Mouse (Mus musculus) forebrain, embryonic 13.5 days (tissue): ENCODE measurements around the gene Ing4. TPM values are rescaled to one million over a fixed set of nuclear protein-coding genes. Genes with fewer than 3 reads are reported as not detected.

ENCODE experiments used
- ATAC-seq: fragments of 200-750 bp; cut with Nextera tagmentation; 2 replicates; pipeline ENCODE4 v1.8.0; 2017
- H3K27ac ChIP-seq: fragments of 300-500 bp; sonication (generic); 2 replicates; pipeline ENCODE4 v1.5.1; 2015; ENCODE audit warnings: inconsistent platforms, mild to moderate bottlenecking, moderate library complexity
- H3K27me3 ChIP-seq: fragments of 300-500 bp; sonication (generic); 2 replicates; pipeline ENCODE4 v1.6.1; 2015; ENCODE audit warnings: mild to moderate bottlenecking, inconsistent platforms
- H3K36me3 ChIP-seq: fragments of 300-500 bp; sonication (generic); 2 replicates; pipeline ENCODE4 v1.6.1; 2015; ENCODE audit warnings: mild to moderate bottlenecking, inconsistent platforms; ENCODE audit not compliant: poor library complexity, severe bottlenecking
- H3K4me1 ChIP-seq: fragments of 300-500 bp; sonication (generic); 2 replicates; pipeline ENCODE4 v1.6.1; 2015; ENCODE audit warnings: inconsistent platforms
- H3K4me2 ChIP-seq: fragments of 300-500 bp; sonication (generic); 2 replicates; pipeline ENCODE4 v1.6.1; 2015; ENCODE audit warnings: inconsistent platforms, mild to moderate bottlenecking, moderate library complexity
- H3K4me3 ChIP-seq: fragments of 300-500 bp; sonication (generic); 2 replicates; pipeline ENCODE4 v1.5.1; 2015; ENCODE audit warnings: mild to moderate bottlenecking, inconsistent platforms
- H3K9ac ChIP-seq: fragments of 300-500 bp; sonication (generic); 2 replicates; pipeline ENCODE4 v1.6.1; 2015; ENCODE audit warnings: mild to moderate bottlenecking, inconsistent platforms
- H3K9me3 ChIP-seq: fragments of 300-500 bp; sonication (generic); replicated peaks from 2 replicates; pipeline ENCODE4 v1.6.1; 2016; ENCODE audit warnings: inconsistent platforms
- WGBS: fragments of 180-500 bp; shearing (Covaris S2); methylation state at CpG from one replicate; pipeline ENCODE4 v1.1.7; 2015; 5-methylcytosine and 5-hydroxymethylcytosine counted together
- polyA plus RNA-seq: library from polyadenylated mRNA; unstranded; fragments of >200 nt; fragmentation: Nextera tagmentation; extraction: Ambion mirVana; gene quantifications from 2 replicates; pipeline ENCODE4 v1.2.1, GENCODE M21; 2015

Ing4 gene
- polyA plus RNA-seq, 1 experiment from 2014 or later: 190 TPM

DNA sequence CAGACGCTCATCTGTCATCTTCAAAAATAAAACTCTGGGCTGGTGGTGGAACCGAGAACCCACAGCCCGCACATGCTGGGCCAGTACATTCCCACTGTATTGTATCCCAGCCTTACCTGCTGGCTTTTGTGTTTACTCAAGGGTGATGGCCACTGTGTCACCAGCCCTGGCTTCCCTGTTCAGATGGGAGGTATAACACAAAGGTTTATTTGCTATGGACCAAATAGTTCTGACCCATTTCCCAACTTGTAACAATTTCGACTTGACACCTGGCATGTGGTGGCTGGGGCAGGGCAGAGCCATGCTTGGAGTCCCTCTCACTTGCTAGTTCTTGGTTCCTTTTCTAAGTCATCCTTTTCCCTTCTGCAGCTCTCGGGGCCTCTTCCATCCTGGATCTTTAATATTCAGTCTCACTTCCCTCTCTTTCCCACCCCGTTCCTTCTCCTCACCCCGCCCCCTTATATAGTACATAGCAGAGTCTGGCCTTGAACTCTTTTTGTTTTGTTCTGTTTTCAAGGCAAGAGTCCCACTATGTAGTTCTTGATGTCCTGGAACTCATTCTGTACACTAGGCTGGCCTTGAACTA lies 43.3 kb downstream of the Ing4 start:
- H3K9me3 ChIP-seq: no peaks in the 10 kb centered on the region
- H3K27me3 ChIP-seq: 0 out of 2 replicates have a peak, but pooled peaks cover 9% of the 10 kb centered on the region
- H3K4me2 ChIP-seq: no peak overlapping the region
- peaks cover 10% of the 10 kb centered on the region for H3K4me1 ChIP-seq
- 85% methylated on average over 7 of the region's 7 CpGs for WGBS
- no peak overlapping the region for H3K27ac ChIP-seq
- no peak for ATAC-seq
- no peak overlapping the region for H3K9ac ChIP-seq
- no peak overlapping the region for H3K4me3 ChIP-seq
- H3K36me3 ChIP-seq: no peaks in the 10 kb centered on the region

GRCm38 (mm10) chr6:125084424-125084823 lies 44.9 kb downstream of the Ing4 start:
- peak; percentile 25 for ATAC-seq
- H3K4me2 ChIP-seq: no peak overlapping the region
- H3K4me1 ChIP-seq: peaks cover 21% of the 10 kb centered on the region
- WGBS: 5% methylated on average over 4 of the region's 4 CpGs
- no peak overlapping the region for H3K4me3 ChIP-seq
- H3K27me3 ChIP-seq: 0 out of 2 replicates have a peak, but pooled peaks cover 9% of the 10 kb centered on the region
- H3K27ac ChIP-seq: peak overlapping the region; percentile 27; the same call in 1 of the 2 replicates
- no peaks in the 10 kb centered on the region for H3K9me3 ChIP-seq
- H3K36me3 ChIP-seq: no peaks in the 10 kb centered on the region
- H3K9ac ChIP-seq: no peak overlapping the region

DNA sequence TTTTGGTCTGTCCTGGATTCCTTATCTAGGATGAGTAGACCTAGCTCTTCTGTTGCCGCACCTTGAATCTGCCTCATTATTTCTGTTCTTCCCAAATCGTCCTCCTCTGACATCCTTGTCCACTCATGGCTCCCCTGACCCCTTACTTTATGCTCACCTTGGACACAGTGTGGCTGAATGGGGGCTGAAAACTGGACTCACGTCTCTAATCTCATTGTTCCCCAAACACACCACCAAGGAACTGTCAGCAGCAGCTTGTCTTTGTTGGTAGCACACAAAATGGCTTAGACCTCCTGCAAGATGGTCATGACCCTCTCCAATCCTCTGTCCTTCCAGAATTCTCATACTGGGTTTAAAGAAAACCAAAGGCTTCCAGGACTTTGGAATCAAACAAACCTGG lies 48.4 kb downstream of the Ing4 start:
- H3K4me2 ChIP-seq: no peak overlapping the region
- H3K27ac ChIP-seq: peak overlapping the region; percentile 94
- no peaks in the 10 kb centered on the region for H3K27me3 ChIP-seq
- no peak overlapping the region for H3K4me3 ChIP-seq
- no peak overlapping the region for H3K9ac ChIP-seq
- H3K9me3 ChIP-seq: no peaks in the 10 kb centered on the region
- H3K36me3 ChIP-seq: no peaks in the 10 kb centered on the region
- 75% methylated on average over 3 of the region's 3 CpGs for WGBS
- peaks cover 29% of the 10 kb centered on the region for H3K4me1 ChIP-seq
- no peak for ATAC-seq

- 3% methylated on average over 18 of the region's 20 CpGs for WGBS
- Histone ChIP-seq H3K9ac (0 out of 2 replicates have a peak overlapping the region, but pooled peaks have one; percentile 2), H3K27me3 (no peaks in the 10 kb centered on the region), H3K4me3 (0 out of 2 replicates have a peak overlapping the region, but pooled peaks have one; percentile 2), H3K27ac (peak overlapping the region; percentile 94), H3K36me3 (no peaks in the 10 kb centered on the region), H3K4me2 (peak overlapping the region; percentile 54), H3K9me3 (no peaks in the 10 kb centered on the region), H3K4me1 (peaks cover 29% of the 10 kb centered on the region)
- ATAC-seq: peak; percentile 83
Observed at GRCm38 (mm10) chr6:125088561-125089321, 49.2 kb downstream of the Ing4 start.

DNA sequence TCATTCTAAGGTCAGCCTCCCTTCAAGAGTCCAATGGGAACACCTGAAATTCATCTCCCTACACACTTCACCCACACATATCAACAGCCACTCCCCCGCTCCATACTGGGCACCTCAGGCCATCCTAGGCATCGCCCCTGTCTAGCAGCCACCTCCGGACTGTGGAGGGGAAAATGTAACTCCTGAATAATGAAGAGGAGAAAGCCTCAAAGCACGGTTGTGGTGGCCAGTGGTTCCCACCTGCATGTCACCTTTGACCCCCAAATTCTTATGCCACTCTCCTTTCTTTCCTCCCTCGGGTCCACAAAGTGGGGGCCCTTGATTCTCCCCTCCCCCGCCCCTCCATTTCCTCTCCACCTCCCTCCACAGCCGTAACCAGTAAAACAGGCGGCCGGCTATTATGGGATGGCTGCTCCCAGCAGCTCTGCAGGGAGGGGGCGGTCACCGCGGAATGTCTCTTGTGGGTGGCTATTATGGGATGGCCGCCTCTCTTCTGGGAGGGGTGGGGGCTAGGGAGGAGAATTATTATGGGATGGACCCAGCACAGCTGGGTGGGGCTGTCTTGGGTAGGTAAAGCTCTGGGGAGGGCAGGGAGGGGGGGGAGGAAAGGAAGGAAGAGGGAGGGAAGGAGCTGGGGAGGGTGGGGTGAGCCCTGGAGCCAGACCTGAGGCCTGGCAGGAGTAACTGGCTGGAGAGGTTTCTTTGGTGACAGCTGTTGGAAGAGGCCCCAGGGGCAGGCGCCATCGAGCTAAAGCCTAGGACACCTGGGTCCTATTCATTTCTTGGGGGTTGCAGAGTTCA lies 50.2 kb downstream of the Ing4 start:
- no peaks in the 10 kb centered on the region for H3K9me3 ChIP-seq
- H3K36me3 ChIP-seq: no peaks in the 10 kb centered on the region
- H3K4me1 ChIP-seq: peaks cover 29% of the 10 kb centered on the region
- no peaks in the 10 kb centered on the region for H3K27me3 ChIP-seq
- peak overlapping the region; percentile 54 for H3K4me2 ChIP-seq
- peak overlapping the region; percentile 54 for H3K9ac ChIP-seq
- peak; percentile 79 for ATAC-seq
- H3K4me3 ChIP-seq: peak overlapping the region; percentile 13; the same call in 1 of the 2 replicates
- 3% methylated on average over 15 of the region's 15 CpGs for WGBS
- peak overlapping the region; percentile 94 for H3K27ac ChIP-seq

DNA sequence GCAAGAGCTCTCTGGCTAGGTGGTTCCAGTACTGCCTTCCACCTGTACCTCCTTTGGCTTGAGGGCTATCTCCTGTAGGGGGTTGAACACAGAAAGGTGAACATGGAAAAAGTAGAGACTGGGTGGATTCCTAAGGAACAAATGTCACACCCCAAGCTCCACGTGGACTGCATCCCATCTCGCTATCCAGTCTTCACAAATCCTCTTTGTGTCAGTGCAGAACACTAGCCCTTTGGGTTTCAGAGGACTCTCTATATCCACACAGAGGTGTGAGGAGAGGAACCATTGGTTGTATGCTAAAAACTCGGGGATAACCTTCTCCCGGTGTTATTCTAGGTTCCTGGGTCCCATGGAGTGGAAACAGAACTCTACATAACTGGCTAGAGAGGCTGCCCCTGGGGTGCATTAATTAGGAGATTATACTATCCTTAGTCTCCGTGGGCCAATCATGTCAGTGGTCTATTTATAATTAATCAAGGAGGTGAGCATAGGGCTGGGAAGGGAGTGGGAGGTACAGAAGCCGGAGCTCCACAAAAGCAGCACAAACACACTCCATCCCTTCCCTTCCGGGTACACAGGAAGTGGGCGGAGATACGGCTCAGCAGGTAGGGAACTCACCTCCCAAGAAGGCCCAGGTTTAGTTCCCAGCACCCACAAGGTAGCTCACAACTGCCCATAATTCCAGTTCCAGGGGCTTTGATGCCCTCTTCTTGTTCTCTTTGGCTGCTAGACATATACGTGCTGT lies 51.0 kb downstream of the Ing4 start:
- no peaks in the 10 kb centered on the region for H3K36me3 ChIP-seq
- H3K4me2 ChIP-seq: peak overlapping the region; percentile 54
- H3K27ac ChIP-seq: peak overlapping the region; percentile 94
- H3K4me1 ChIP-seq: peaks cover 32% of the 10 kb centered on the region
- H3K27me3 ChIP-seq: no peaks in the 10 kb centered on the region
- 0 out of 2 replicates have a peak, but pooled peaks have one; percentile 3 for ATAC-seq
- 0 out of 2 replicates have a peak overlapping the region, but pooled peaks have one; percentile 7 for H3K4me3 ChIP-seq
- 47% methylated on average over 10 of the region's 10 CpGs for WGBS
- peak overlapping the region; percentile 48; the same call in 1 of the 2 replicates for H3K9ac ChIP-seq
- H3K9me3 ChIP-seq: no peaks in the 10 kb centered on the region

DNA sequence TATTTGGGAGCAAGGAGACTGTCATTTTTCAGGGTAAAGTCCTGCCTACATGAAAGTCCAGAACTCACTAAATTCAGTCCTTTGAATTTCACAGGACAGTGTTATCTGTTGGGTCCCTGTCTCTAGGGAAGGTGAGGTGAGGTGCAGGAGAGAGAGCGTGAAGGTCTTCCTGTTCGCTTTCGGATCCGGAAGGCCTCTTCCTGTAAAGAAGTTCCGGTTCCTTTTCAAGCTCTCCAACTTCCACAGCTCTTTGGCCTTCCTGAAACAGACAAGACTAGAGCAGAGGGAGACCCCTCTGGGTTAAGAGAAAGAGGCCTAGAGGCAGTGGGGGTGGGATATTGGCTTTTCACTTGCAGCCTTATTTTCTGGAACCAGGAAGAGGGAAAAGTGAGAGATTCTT lies 52.8 kb downstream of the Ing4 start:
- ATAC-seq: no peak
- Histone ChIP-seq H3K4me2 (no peak overlapping the region), H3K27me3 (no peaks in the 10 kb centered on the region), H3K36me3 (no peaks in the 10 kb centered on the region), H3K27ac (peak overlapping the region; percentile 10; the same call in 1 of the 2 replicates), H3K9ac (no peak overlapping the region), H3K4me1 (peaks cover 37% of the 10 kb centered on the region), H3K4me3 (no peak overlapping the region), H3K9me3 (no peaks in the 10 kb centered on the region)
- 94% methylated on average over 5 of the region's 5 CpGs for WGBS

- 0 out of 2 replicates have a peak, but pooled peaks have one; percentile 0 for ATAC-seq
- peak overlapping the region; percentile 95 for H3K27ac ChIP-seq
- H3K27me3 ChIP-seq: no peaks in the 10 kb centered on the region
- H3K4me2 ChIP-seq: no peak overlapping the region
- H3K36me3 ChIP-seq: peaks cover 19% of the 10 kb centered on the region
- H3K4me3 ChIP-seq: no peak overlapping the region
- 72% methylated on average over 3 of the region's 3 CpGs for WGBS
- H3K9me3 ChIP-seq: no peaks in the 10 kb centered on the region
- H3K4me1 ChIP-seq: peaks cover 47% of the 10 kb centered on the region
- H3K9ac ChIP-seq: no peak overlapping the region
Observed at GRCm38 (mm10) chr6:125094843-125095242, 55.3 kb downstream of the Ing4 start.

DNA sequence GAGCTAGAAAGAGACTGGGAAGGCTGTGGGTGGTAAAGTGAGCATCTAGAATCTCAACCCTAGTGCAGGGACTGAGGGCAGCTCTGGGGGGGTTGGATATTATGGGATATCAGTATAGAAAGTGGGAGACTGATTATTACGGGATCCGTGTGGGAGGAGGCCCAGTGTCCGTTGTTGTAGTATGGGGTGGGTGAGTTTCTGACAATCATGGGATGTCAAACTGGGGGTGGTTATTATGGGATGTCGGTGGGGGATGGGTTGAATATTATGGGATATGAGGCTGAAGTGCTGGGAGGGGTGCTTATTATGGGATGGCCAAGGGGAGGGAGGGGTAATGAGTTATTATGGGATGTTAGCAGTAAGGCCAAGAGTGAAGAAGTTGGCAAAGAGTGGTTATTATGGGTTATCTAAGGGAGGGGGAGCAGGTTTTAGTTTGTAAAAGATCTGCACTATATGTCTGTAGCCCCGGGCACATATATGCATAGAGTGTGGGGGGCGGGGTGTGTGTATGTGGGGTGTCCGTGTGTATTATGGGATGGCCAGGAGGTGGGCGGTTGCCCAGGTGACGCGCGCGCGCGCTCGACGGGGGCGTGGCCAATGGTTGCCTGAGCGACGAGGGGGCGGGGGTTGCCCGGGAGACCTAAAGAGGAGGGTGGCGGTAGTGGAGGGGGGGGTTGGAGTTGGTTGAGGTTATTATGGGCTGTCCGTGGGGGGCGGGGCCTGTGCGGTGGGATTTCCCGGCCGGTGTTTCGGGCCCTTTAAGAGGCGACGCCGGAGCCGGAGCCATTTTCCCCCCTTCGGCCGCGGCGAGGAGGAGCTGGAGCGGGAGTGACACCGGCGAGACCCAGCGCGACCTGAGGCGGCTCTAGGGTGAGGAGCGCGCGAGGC lies 56.1 kb downstream of the Ing4 start, which contains the start of gene Chd4:
TSS of gene Chd4 (plus strand) at position 591 of the 888 bp plus-strand sequence.
- Histone ChIP-seq H3K4me3 (peak within 1 kb of the TSS; percentile 97), H3K27ac (peak within 1 kb of the TSS; percentile 95), H3K4me2 (peak within 1 kb of the TSS; percentile 97), H3K4me1 (peaks cover 47% of the 10 kb centered on the region), H3K27me3 (no peaks in the 10 kb centered on the region), H3K9me3 (no peaks in the 10 kb centered on the region), H3K36me3 (peaks cover 27% of the 10 kb centered on the region), H3K9ac (peak within 1 kb of the TSS; percentile 97)
- 2% methylated on average over 44 of the region's 45 CpGs for WGBS
- ATAC-seq: peak; percentile 80

DNA sequence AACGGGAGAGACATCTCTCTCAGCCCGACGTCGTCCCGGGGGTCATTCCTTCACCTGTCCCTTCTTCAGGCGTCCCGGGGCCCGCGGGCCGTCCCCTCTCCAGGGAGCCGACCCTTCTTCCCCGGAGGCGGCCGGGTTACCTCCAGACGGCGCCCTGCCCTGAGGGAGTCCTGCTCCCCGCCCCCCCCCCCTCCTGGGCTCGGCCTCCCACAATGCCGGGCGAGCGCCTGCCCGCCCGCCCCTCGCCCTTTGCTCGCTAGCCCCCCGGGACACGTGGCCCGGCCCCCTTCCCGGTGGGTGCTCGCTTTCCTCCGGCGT lies 56.7 kb downstream of the Ing4 start:
- Histone ChIP-seq H3K27ac (peak overlapping the region; percentile 95), H3K4me1 (peaks cover 42% of the 10 kb centered on the region), H3K4me3 (peak overlapping the region; percentile 97), H3K9me3 (no peaks in the 10 kb centered on the region), H3K4me2 (peak overlapping the region; percentile 97), H3K36me3 (peaks cover 33% of the 10 kb centered on the region), H3K27me3 (no peaks in the 10 kb centered on the region), H3K9ac (peak overlapping the region; percentile 97)
- no peak for ATAC-seq
- 0% methylated on average over 10 of the region's 32 CpGs for WGBS
